Mouse (Mus musculus): ENCODE data around the gene Dgkh. TPM values are rescaled to one million over a fixed set of nuclear protein-coding genes. Genes with fewer than 3 reads are reported as not detected.

Gene Dgkh
- polyA plus RNA-seq, 1 experiment from 2014 or later: 4.6 TPM

DNA sequence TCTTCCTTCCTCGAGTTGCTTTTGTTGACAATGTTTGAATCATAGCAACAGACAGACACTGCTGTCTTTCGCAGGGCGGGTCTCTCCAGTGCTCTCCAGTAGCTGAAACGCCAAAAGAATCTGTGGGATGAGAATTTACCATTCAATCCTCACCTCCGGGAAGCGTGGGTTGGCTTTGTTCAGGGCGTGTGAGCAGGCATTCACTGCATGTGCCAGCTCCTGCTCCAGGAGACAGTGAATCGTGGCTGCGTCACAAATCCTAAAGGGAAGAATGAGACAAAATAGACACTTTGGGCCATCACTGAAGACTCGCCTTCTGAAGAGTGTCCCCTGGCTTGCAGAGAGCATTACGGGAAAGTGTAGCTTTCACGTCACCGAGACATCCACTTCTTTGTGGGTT is 148.4 kb downstream of the Dgkh start:
- no peak overlapping the region for H3K27ac ChIP-seq (ENCODE audit: low read length)
- no peak for ATAC-seq
- DNase-seq (ENCODE audit: low spot score): no peak
- H3K4me3 ChIP-seq (ENCODE audit: low read depth, low read length): no peak overlapping the region
- WGBS: 89% methylated on average over 13 of the region's 13 CpGs
- no peaks in the 10 kb centered on the region for H3K4me1 ChIP-seq (ENCODE audit: insufficient read depth, low read depth, low read length)
- no peaks in the 10 kb centered on the region for H3K9me3 ChIP-seq (ENCODE audit: low read length)
- no peak for TF ChIP-seq CTCF (IDR thresholded peaks at IDR 0.05)
- no peak for TF ChIP-seq EP300 (IDR thresholded peaks at IDR 0.05)
- no peaks in the 10 kb centered on the region for H3K27me3 ChIP-seq (replicated peaks; ENCODE audit: insufficient read depth, low read length)
- H3K9ac ChIP-seq (replicated peaks; ENCODE audit: low read depth): no peak overlapping the region
- H3K4me2 ChIP-seq (replicated peaks; ENCODE audit: low read depth, low read length): no peak overlapping the region
- H3K36me3 ChIP-seq (ENCODE audit: insufficient read depth, low read length): 0 out of 2 replicates have a peak, but pooled peaks cover 12% of the 10 kb centered on the region

GRCm38 (mm10) chr14:78583168-78583567 is 149.4 kb downstream of the Dgkh start:
- Histone ChIP-seq H3K36me3 (ENCODE audit: insufficient read depth, low read length) (peaks cover 18% of the 10 kb centered on the region; the same call in 1 of the 2 replicates), H3K9ac (replicated peaks; ENCODE audit: low read depth) (no peak overlapping the region), H3K4me1 (ENCODE audit: insufficient read depth, low read depth, low read length) (no peaks in the 10 kb centered on the region), H3K9me3 (ENCODE audit: low read length) (no peaks in the 10 kb centered on the region), H3K4me3 (ENCODE audit: low read depth, low read length) (no peak overlapping the region), H3K27me3 (replicated peaks; ENCODE audit: insufficient read depth, low read length) (no peaks in the 10 kb centered on the region), H3K4me2 (replicated peaks; ENCODE audit: low read depth, low read length) (no peak overlapping the region), H3K27ac (ENCODE audit: low read length) (no peak overlapping the region)
- DNase-seq (ENCODE audit: low spot score) (no peak), ATAC-seq (no peak)
- TF ChIP-seq CTCF (IDR thresholded peaks at IDR 0.05): no peak
- no peak for TF ChIP-seq EP300 (IDR thresholded peaks at IDR 0.05)

DNA sequence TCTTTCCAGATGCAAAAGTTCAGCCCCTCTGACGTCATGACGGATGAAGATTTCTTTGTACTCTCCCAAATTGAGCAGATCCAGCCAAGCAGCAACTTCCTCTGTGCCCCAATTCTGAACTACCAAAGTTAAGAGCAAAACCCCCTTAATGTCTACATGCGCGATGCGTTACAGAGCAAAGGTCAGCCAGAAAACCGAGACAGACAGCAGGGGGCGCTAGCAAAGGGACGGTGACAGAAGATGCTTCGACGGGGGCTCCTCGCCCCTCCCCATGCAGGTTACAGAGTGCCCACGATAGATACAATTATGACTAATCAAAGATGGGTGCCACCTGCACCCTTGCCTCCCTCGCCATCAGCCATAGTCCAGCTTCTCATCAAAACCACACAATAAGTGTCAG is 156.7 kb downstream of the Dgkh start:
- no peak overlapping the region for H3K27ac ChIP-seq (ENCODE audit: low read length)
- no peak for ATAC-seq
- no peak for DNase-seq (ENCODE audit: low spot score)
- H3K9me3 ChIP-seq (ENCODE audit: low read length): no peaks in the 10 kb centered on the region
- no peaks in the 10 kb centered on the region for H3K4me1 ChIP-seq (ENCODE audit: insufficient read depth, low read depth, low read length)
- TF ChIP-seq CTCF (IDR thresholded peaks at IDR 0.05) (peak; percentile 32), EP300 (IDR thresholded peaks at IDR 0.05) (no peak)
- peaks cover 14% of the 10 kb centered on the region; the same call in 1 of the 2 replicates for H3K36me3 ChIP-seq (ENCODE audit: insufficient read depth, low read length)
- no peak overlapping the region for H3K9ac ChIP-seq (replicated peaks; ENCODE audit: low read depth)
- 71% methylated on average over 13 of the region's 13 CpGs for WGBS
- H3K27me3 ChIP-seq (replicated peaks; ENCODE audit: insufficient read depth, low read length): no peaks in the 10 kb centered on the region
- no peak overlapping the region for H3K4me3 ChIP-seq (ENCODE audit: low read depth, low read length)
- no peak overlapping the region for H3K4me2 ChIP-seq (replicated peaks; ENCODE audit: low read depth, low read length)

DNA sequence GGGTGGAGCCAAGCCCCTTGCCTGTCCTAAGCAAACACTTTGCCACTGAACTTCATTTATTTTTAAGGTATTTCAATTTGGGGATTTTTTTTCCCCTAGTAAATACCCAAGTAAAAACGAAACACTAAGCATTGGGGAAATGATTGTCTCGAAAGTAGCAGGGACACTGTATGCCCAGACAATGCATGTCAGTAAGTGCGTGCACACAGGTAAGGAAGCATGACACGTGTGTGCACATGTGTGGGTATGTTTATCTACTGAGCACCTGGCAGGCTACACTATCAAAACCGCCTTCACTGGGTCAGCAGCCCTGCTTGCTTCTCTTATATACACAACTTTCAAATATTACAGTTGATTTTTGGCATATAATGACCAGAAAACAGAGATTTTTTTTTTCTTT is 164.2 kb downstream of the Dgkh start:
- Histone ChIP-seq H3K27ac (ENCODE audit: low read length) (no peak overlapping the region), H3K4me2 (replicated peaks; ENCODE audit: low read depth, low read length) (no peak overlapping the region), H3K9me3 (ENCODE audit: low read length) (no peaks in the 10 kb centered on the region), H3K27me3 (replicated peaks; ENCODE audit: insufficient read depth, low read length) (no peaks in the 10 kb centered on the region), H3K36me3 (ENCODE audit: insufficient read depth, low read length) (peaks cover 6% of the 10 kb centered on the region; the same call in 1 of the 2 replicates), H3K9ac (replicated peaks; ENCODE audit: low read depth) (no peak overlapping the region), H3K4me1 (ENCODE audit: insufficient read depth, low read depth, low read length) (no peaks in the 10 kb centered on the region), H3K4me3 (ENCODE audit: low read depth, low read length) (no peak overlapping the region)
- TF ChIP-seq EP300 (IDR thresholded peaks at IDR 0.05): no peak
- no peak for TF ChIP-seq CTCF (IDR thresholded peaks at IDR 0.05)
- no peak for ATAC-seq
- DNase-seq (ENCODE audit: low spot score): no peak
- 89% methylated on average over 5 of the region's 5 CpGs for whole genome bisulfite sequencing

- TF ChIP-seq CTCF (IDR thresholded peaks at IDR 0.05) (no peak), EP300 (IDR thresholded peaks at IDR 0.05) (no peak)
- Histone ChIP-seq H3K36me3 (ENCODE audit: insufficient read depth, low read length) (peaks cover 6% of the 10 kb centered on the region; the same call in 1 of the 2 replicates), H3K9ac (replicated peaks; ENCODE audit: low read depth) (no peak overlapping the region), H3K4me3 (ENCODE audit: low read depth, low read length) (no peak overlapping the region), H3K27me3 (replicated peaks; ENCODE audit: insufficient read depth, low read length) (no peaks in the 10 kb centered on the region), H3K27ac (ENCODE audit: low read length) (no peak overlapping the region), H3K4me1 (ENCODE audit: insufficient read depth, low read depth, low read length) (no peaks in the 10 kb centered on the region), H3K4me2 (replicated peaks; ENCODE audit: low read depth, low read length) (no peak overlapping the region), H3K9me3 (ENCODE audit: low read length) (no peaks in the 10 kb centered on the region)
- 63% methylated on average over 4 of the region's 4 CpGs for WGBS
- DNase-seq (ENCODE audit: low spot score) (no peak), ATAC-seq (no peak)
These were observed 166.1 kb downstream of the Dgkh start for GRCm38 (mm10) chr14:78566431-78566830.

- H3K27ac ChIP-seq (ENCODE audit: low read length): no peak overlapping the region
- H3K4me3 ChIP-seq (ENCODE audit: low read depth, low read length): no peak overlapping the region
- H3K36me3 ChIP-seq (ENCODE audit: insufficient read depth, low read length): peaks cover under 1% of the 10 kb centered on the region; the same call in 1 of the 2 replicates
- no peak overlapping the region for H3K9ac ChIP-seq (replicated peaks; ENCODE audit: low read depth)
- no peaks in the 10 kb centered on the region for H3K27me3 ChIP-seq (replicated peaks; ENCODE audit: insufficient read depth, low read length)
- H3K4me1 ChIP-seq (ENCODE audit: insufficient read depth, low read depth, low read length): no peaks in the 10 kb centered on the region
- TF ChIP-seq CTCF (IDR thresholded peaks at IDR 0.05) (no peak), EP300 (IDR thresholded peaks at IDR 0.05) (no peak)
- no peak; the same call in 1 of the 2 replicates for ATAC-seq
- no peak overlapping the region for H3K4me2 ChIP-seq (replicated peaks; ENCODE audit: low read depth, low read length)
- 63% methylated on average over 2 of the region's 2 CpGs for WGBS
- DNase-seq (ENCODE audit: low spot score): peak; percentile 8
- no peaks in the 10 kb centered on the region for H3K9me3 ChIP-seq (ENCODE audit: low read length)
These were observed 168.3 kb downstream of the Dgkh start for GRCm38 (mm10) chr14:78564292-78564691.

- DNase-seq (ENCODE audit: low spot score) (no peak), ATAC-seq (no peak)
- Histone ChIP-seq H3K4me1 (ENCODE audit: insufficient read depth, low read depth, low read length) (no peaks in the 10 kb centered on the region), H3K36me3 (ENCODE audit: insufficient read depth, low read length) (peaks cover 8% of the 10 kb centered on the region; the same call in 1 of the 2 replicates), H3K27me3 (replicated peaks; ENCODE audit: insufficient read depth, low read length) (no peaks in the 10 kb centered on the region), H3K27ac (ENCODE audit: low read length) (no peak overlapping the region), H3K4me2 (replicated peaks; ENCODE audit: low read depth, low read length) (no peak overlapping the region), H3K9me3 (ENCODE audit: low read length) (no peaks in the 10 kb centered on the region), H3K4me3 (ENCODE audit: low read depth, low read length) (no peak overlapping the region), H3K9ac (replicated peaks; ENCODE audit: low read depth) (no peak overlapping the region)
- WGBS: 89% methylated on average over 7 of the region's 7 CpGs
- TF ChIP-seq CTCF (IDR thresholded peaks at IDR 0.05) (no peak), EP300 (IDR thresholded peaks at IDR 0.05) (no peak)
These were observed 169.4 kb downstream of the Dgkh start for GRCm38 (mm10) chr14:78563211-78563610.

Data from lung, postnatal 0 days (tissue).